Mouse (Mus musculus): Measurements from ENCODE around the gene Mybpc3.

DNA sequence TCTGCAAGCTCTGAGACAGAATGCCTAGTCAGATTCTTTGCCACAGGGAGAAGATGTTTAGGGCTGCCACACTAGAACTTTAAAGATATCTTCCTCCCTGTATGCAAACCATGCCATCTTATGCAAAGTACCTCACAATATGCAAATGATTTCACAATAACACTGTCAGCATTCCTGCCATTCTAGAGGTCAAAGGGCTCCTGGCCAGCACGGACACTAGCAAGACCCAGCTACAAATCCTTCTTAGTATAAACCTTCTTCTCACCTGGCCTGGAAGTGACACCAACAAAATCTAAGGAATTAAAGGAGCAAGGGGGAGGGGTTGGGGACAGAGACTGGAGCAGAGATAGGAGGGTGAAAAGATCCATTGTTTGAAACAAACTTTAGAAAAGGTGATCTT lies 45.9 kb upstream of the Mybpc3 start:
- TF ChIP-seq CTCF (IDR thresholded peaks at IDR 0.05; ENCODE audit: extremely low read depth, insufficient read length, insufficient replicate concordance, low read depth, low read length) (no peak), POLR2A (IDR thresholded peaks at IDR 0.05; ENCODE audit: low read depth, low read length) (no peak)
